Mouse (Mus musculus): Measurements from ENCODE around the gene Sfr1. TPM values are rescaled to one million over a fixed set of nuclear protein-coding genes. Genes with fewer than 3 reads are reported as not detected.
A peak's percentile ranks its signal among the peaks of the same experiment; 100 is the strongest.

The Sfr1 gene
- polyA plus RNA-seq, 1 experiment, result 78.6 TPM

GRCm38 (mm10) chr19:47722471-47722870, 9.0 kb upstream of the Sfr1 start:
- Histone ChIP-seq H3K36me3 (ENCODE audit: control insufficient read depth, insufficient read depth) (no peaks in the 10 kb centered on the region), H3ac (ENCODE audit: control insufficient read depth, insufficient read length) (no peak overlapping the region), H3K4me2 (ENCODE audit: low read depth) (no peak overlapping the region), H3K27me3 (ENCODE audit: control insufficient read depth, insufficient read depth, insufficient read length) (no peaks in the 10 kb centered on the region), H3K79me2 (ENCODE audit: control insufficient read depth, insufficient read depth) (no peaks in the 10 kb centered on the region), H3K4me3 (no peak overlapping the region)
- TF ChIP-seq TCF3 (IDR thresholded peaks at IDR 0.05; ENCODE audit: insufficient read length, low read depth) (no peak), SRF (IDR thresholded peaks at IDR 0.05; ENCODE audit: control insufficient read depth, insufficient read length, low read depth) (no peak), TCF12 (IDR thresholded peaks at IDR 0.05; ENCODE audit: insufficient read depth, poor library complexity, severe bottlenecking) (no peak), MYOD1 (IDR thresholded peaks at IDR 0.05; ENCODE audit: control insufficient read depth in 1 of 3, insufficient read length in 2 of 3, low read depth in 2 of 3) (no peak), POLR2A (IDR thresholded peaks at IDR 0.05; ENCODE audit: insufficient read length, low read depth) (no peak), USF1 (IDR thresholded peaks at IDR 0.05; ENCODE audit: low read depth) (no peak), POLR2AphosphoS2 (IDR thresholded peaks at IDR 0.05; ENCODE audit: insufficient read length, low read depth) (no peak), MAX (IDR thresholded peaks at IDR 0.05; ENCODE audit: low read depth) (no peak)

- TF ChIP-seq CEBPB (IDR thresholded peaks at IDR 0.05; ENCODE audit: insufficient read depth, poor library complexity, severe bottlenecking) (no peak), MYOG (IDR thresholded peaks at IDR 0.05; ENCODE audit: control insufficient read depth in 1 of 3, insufficient read depth in 1 of 3, insufficient read length in 2 of 3, low read depth in 2 of 3) (no peak), USF1 (IDR thresholded peaks at IDR 0.05; ENCODE audit: low read depth) (no peak), POLR2AphosphoS2 (IDR thresholded peaks at IDR 0.05; ENCODE audit: insufficient read length, low read depth) (no peak), REST (IDR thresholded peaks at IDR 0.05; ENCODE audit: insufficient read depth, insufficient read length) (no peak), MAX (IDR thresholded peaks at IDR 0.05; ENCODE audit: low read depth) (no peak), E2F4 (IDR thresholded peaks at IDR 0.05; ENCODE audit: insufficient read depth) (no peak), POLR2A (IDR thresholded peaks at IDR 0.05; ENCODE audit: insufficient read length, low read depth) (no peak), TCF12 (IDR thresholded peaks at IDR 0.05; ENCODE audit: insufficient read depth, poor library complexity, severe bottlenecking) (no peak), TCF3 (IDR thresholded peaks at IDR 0.05; ENCODE audit: insufficient read length, low read depth) (no peak), MYOD1 (IDR thresholded peaks at IDR 0.05; ENCODE audit: control insufficient read depth in 1 of 3, insufficient read length in 2 of 3, low read depth in 2 of 3) (no peak)
Observed at GRCm38 (mm10) chr19:47724903-47725302, 6.6 kb upstream of the Sfr1 start.

GRCm38 (mm10) chr19:47725643-47726140, 5.8 kb upstream of the Sfr1 start:
- Histone ChIP-seq H3K79me2 (ENCODE audit: control insufficient read depth, insufficient read depth) (no peaks in the 10 kb centered on the region), H3K27me3 (ENCODE audit: control insufficient read depth, insufficient read depth, insufficient read length) (no peaks in the 10 kb centered on the region), H3K4me3 (no peak overlapping the region), H3K36me3 (ENCODE audit: control insufficient read depth, insufficient read depth) (no peaks in the 10 kb centered on the region), H3ac (ENCODE audit: control insufficient read depth, insufficient read length) (no peak overlapping the region), H3K4me2 (ENCODE audit: low read depth) (no peak overlapping the region)
- TF ChIP-seq USF1 (IDR thresholded peaks at IDR 0.05; ENCODE audit: low read depth) (no peak), MYOD1 (IDR thresholded peaks at IDR 0.05; ENCODE audit: control insufficient read depth in 1 of 3, insufficient read length in 2 of 3, low read depth in 2 of 3) (no peak), MAX (IDR thresholded peaks at IDR 0.05; ENCODE audit: low read depth) (no peak), REST (IDR thresholded peaks at IDR 0.05; ENCODE audit: insufficient read depth, insufficient read length) (no peak), SRF (IDR thresholded peaks at IDR 0.05; ENCODE audit: control insufficient read depth, insufficient read length, low read depth) (no peak), CEBPB (IDR thresholded peaks at IDR 0.05; ENCODE audit: insufficient read depth, poor library complexity, severe bottlenecking) (no peak), TCF12 (IDR thresholded peaks at IDR 0.05; ENCODE audit: insufficient read depth, poor library complexity, severe bottlenecking) (no peak), TCF3 (IDR thresholded peaks at IDR 0.05; ENCODE audit: insufficient read length, low read depth) (no peak)

More at GRCm38 (mm10) chr19:47724903-47725302, 6.6 kb upstream of the Sfr1 start:
- H3ac ChIP-seq (ENCODE audit: control insufficient read depth, insufficient read length), result no peak overlapping the region
- no peaks in the 10 kb centered on the region for H3K36me3 ChIP-seq (ENCODE audit: control insufficient read depth, insufficient read depth)
- H3K27me3 ChIP-seq (ENCODE audit: control insufficient read depth, insufficient read depth, insufficient read length), result no peaks in the 10 kb centered on the region
- H3K79me2 ChIP-seq (ENCODE audit: control insufficient read depth, insufficient read depth), result no peaks in the 10 kb centered on the region
- H3K4me2 ChIP-seq (ENCODE audit: low read depth), result no peak overlapping the region
- H3K4me3 ChIP-seq, result no peak overlapping the region

- H3K27me3 ChIP-seq (ENCODE audit: control insufficient read depth, insufficient read depth, insufficient read length), result no peaks in the 10 kb centered on the region
- H3K4me3 ChIP-seq, result peak overlapping the region; percentile 69
- H3ac ChIP-seq (ENCODE audit: control insufficient read depth, insufficient read length), result peak overlapping the region; percentile 89
- H3K4me2 ChIP-seq (ENCODE audit: low read depth), result peak overlapping the region; percentile 97
- H3K79me2 ChIP-seq (ENCODE audit: control insufficient read depth, insufficient read depth), result peaks cover 21% of the 10 kb centered on the region
- peaks cover 30% of the 10 kb centered on the region for H3K36me3 ChIP-seq (ENCODE audit: control insufficient read depth, insufficient read depth)
- TF ChIP-seq E2F4 (IDR thresholded peaks at IDR 0.05; ENCODE audit: insufficient read depth) (no peak), TCF12 (IDR thresholded peaks at IDR 0.05; ENCODE audit: insufficient read depth, poor library complexity, severe bottlenecking) (no peak), USF1 (IDR thresholded peaks at IDR 0.05; ENCODE audit: low read depth) (no peak), MYOG (IDR thresholded peaks at IDR 0.05; ENCODE audit: control insufficient read depth in 1 of 3, insufficient read depth in 1 of 3, insufficient read length in 2 of 3, low read depth in 2 of 3) (no peak), SRF (IDR thresholded peaks at IDR 0.05; ENCODE audit: control insufficient read depth, insufficient read length, low read depth) (no peak), POLR2AphosphoS2 (IDR thresholded peaks at IDR 0.05; ENCODE audit: insufficient read length, low read depth) (no peak), REST (IDR thresholded peaks at IDR 0.05; ENCODE audit: insufficient read depth, insufficient read length) (no peak), MYOD1 (IDR thresholded peaks at IDR 0.05; ENCODE audit: control insufficient read depth in 1 of 3, insufficient read length in 2 of 3, low read depth in 2 of 3) (no peak), MAX (IDR thresholded peaks at IDR 0.05; ENCODE audit: low read depth) (no peak), CEBPB (IDR thresholded peaks at IDR 0.05; ENCODE audit: insufficient read depth, poor library complexity, severe bottlenecking) (no peak), POLR2A (IDR thresholded peaks at IDR 0.05; ENCODE audit: insufficient read length, low read depth) (no peak), TCF3 (IDR thresholded peaks at IDR 0.05; ENCODE audit: insufficient read length, low read depth) (no peak)
Observed at GRCm38 (mm10) chr19:47730691-47731070, 801 bp upstream of the Sfr1 start.

- H3ac ChIP-seq (ENCODE audit: control insufficient read depth, insufficient read length), result peak overlapping the region; percentile 89
- TF ChIP-seq CEBPB (IDR thresholded peaks at IDR 0.05; ENCODE audit: insufficient read depth, poor library complexity, severe bottlenecking) (no peak), MYOG (IDR thresholded peaks at IDR 0.05; ENCODE audit: control insufficient read depth in 1 of 3, insufficient read depth in 1 of 3, insufficient read length in 2 of 3, low read depth in 2 of 3) (no peak), TCF12 (IDR thresholded peaks at IDR 0.05; ENCODE audit: insufficient read depth, poor library complexity, severe bottlenecking) (no peak), USF1 (IDR thresholded peaks at IDR 0.05; ENCODE audit: low read depth) (no peak), MYOD1 (IDR thresholded peaks at IDR 0.05; ENCODE audit: control insufficient read depth in 1 of 3, insufficient read length in 2 of 3, low read depth in 2 of 3) (no peak), REST (IDR thresholded peaks at IDR 0.05; ENCODE audit: insufficient read depth, insufficient read length) (no peak)
Observed at GRCm38 (mm10) chr19:47731931-47732330, 449 bp downstream of the Sfr1 start.

More at GRCm38 (mm10) chr19:47731931-47732330, 449 bp downstream of the Sfr1 start:
- Histone ChIP-seq H3K36me3 (ENCODE audit: control insufficient read depth, insufficient read depth) (peaks cover 34% of the 10 kb centered on the region), H3K27me3 (ENCODE audit: control insufficient read depth, insufficient read depth, insufficient read length) (no peaks in the 10 kb centered on the region), H3K4me2 (ENCODE audit: low read depth) (peak overlapping the region; percentile 72), H3K79me2 (ENCODE audit: control insufficient read depth, insufficient read depth) (peaks cover 21% of the 10 kb centered on the region), H3K4me3 (peak overlapping the region; percentile 69)

Data from myocyte (in vitro differentiated cells).